Mouse (Mus musculus) liver, embryonic 14.5 days (tissue): Measurements from ENCODE around the gene Eftud2.

Experiments
- CTCF ChIP-seq: IDR thresholded peaks from 2 replicates; pipeline ENCODE4 v1.5.1; 2016; ENCODE audit warnings: antibody characterized with exemption, low read depth, control low read depth
- EP300 ChIP-seq: IDR thresholded peaks from 2 replicates; pipeline ENCODE4 v1.6.1; 2016; ENCODE audit warnings: antibody characterized with exemption, low read depth

DNA sequence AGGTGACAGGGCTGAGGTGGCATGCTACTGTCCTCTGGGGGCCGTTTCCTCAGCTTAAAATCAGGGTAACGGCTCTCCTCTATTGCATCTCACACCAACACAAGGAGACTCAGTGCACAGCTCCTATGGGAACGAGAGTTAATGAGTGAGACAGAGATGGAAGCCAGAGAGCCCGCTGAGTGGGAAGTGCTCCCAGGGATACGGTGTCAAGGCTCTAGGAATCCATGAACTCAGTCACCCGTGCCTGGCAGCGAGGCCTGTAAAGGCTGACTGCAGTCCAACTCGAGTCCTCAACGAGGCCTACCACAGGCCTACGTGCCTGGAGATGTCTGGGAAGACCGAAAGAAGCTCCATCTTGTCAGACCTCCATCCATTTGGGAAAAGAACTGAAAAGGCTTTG, 21.8 kb downstream of the Eftud2 start:
- TF ChIP-seq CTCF (no peak), EP300 (no peak)
